Mouse (Mus musculus) B cell, adult (primary cell): Measurements from ENCODE around the gene Gm32687. TPM values are rescaled to one million over a fixed set of nuclear protein-coding genes. Genes with fewer than 3 reads are reported as not detected.

ENCODE experiments used
- total RNA-seq: library from RNA; stranded (reverse); gene quantifications from 4 replicates; pipeline ENCODE4 v1.2.4, GENCODE M21; 2023; ENCODE audit not compliant: inconsistent age

The Gm32687 gene
- 3.5 to 4.8 TPM (median 4.3 TPM) in 4 replicates for total RNA-seq

GRCm38 (mm10) chr10:81863409-81864407, at the start of gene Gm32687:
Gene Gm32687, plus strand, starts transcription at chr10:81863934.

GRCm38 (mm10) chr10:81929842-81930743, 66.4 kb downstream of the Gm32687 start, which contains the start of gene Zfp781:
Gene Zfp781, minus strand, starts transcription at chr10:81930480.

Other genes starting within 250 kb of the Gm32687 start
- 18.6 to 26.0 TPM (median 23.9 TPM) in 4 replicates for gene Sirt6, start 236.1 kb upstream of the Gm32687 start, total RNA-seq
- gene Ankrd24, start 235.4 kb upstream of the Gm32687 start, total RNA-seq = 2.6 to 3.3 TPM (median 2.7 TPM) in 4 replicates
- gene Gm10778, start 214.9 kb upstream of the Gm32687 start, total RNA-seq = 1.5 to 2.7 TPM (median 2.1 TPM) in 4 replicates
- gene Zfp433, start 159.1 kb upstream of the Gm32687 start, total RNA-seq = 7.6 to 12.4 TPM (median 8.3 TPM) in 4 replicates
- 4.6 to 12.7 TPM (median 5.9 TPM) in 4 replicates for gene Gm3055, start 92.8 kb upstream of the Gm32687 start, total RNA-seq
- 1.2 to 2.5 TPM (median 2.0 TPM) in 4 replicates for gene Gm4767, start 51.7 kb upstream of the Gm32687 start, total RNA-seq
- gene Zfp781, start 66.5 kb downstream of the Gm32687 start, total RNA-seq = 2.2 to 3.9 TPM (median 3.5 TPM) in 4 replicates
- gene Zfp873, start 184.2 kb downstream of the Gm32687 start, total RNA-seq = 6.5 to 9.4 TPM (median 8.1 TPM) in 4 replicates
- 9.3 to 11.8 TPM (median 9.9 TPM) in 4 replicates for gene BC024063, start 219.4 kb downstream of the Gm32687 start, total RNA-seq